Mouse (Mus musculus) liver, embryonic 14.5 days (tissue): ENCODE results near the gene Pou6f1.

ENCODE experiments used
- CTCF ChIP-seq: IDR thresholded peaks from 2 replicates; pipeline ENCODE4 v1.5.1; 2016; ENCODE audit warnings: antibody characterized with exemption, low read depth, control low read depth
- EP300 ChIP-seq: IDR thresholded peaks from 2 replicates; pipeline ENCODE4 v1.6.1; 2016; ENCODE audit warnings: antibody characterized with exemption, low read depth

GRCm38 (mm10) chr15:100616221-100616620 lies 16.4 kb upstream of the Pou6f1 start:
- 0 out of 2 replicates have a peak, but pooled peaks have one; percentile 2 for TF ChIP-seq CTCF
- TF ChIP-seq EP300 = no peak
